8 mouse cellular contexts compared by ENCODE assay signal in genomic region chr14:21750008-21750880, GRCm38 (mm10). TPM values are rescaled to one million over a fixed set of nuclear protein-coding genes. Genes with fewer than 3 reads are reported as not detected.
DNase-seq lines count a peak whose midpoint lies in the region; ATAC-seq and TF ChIP-seq lines count a peak whose summit lies in the region.

TSS of gene Samd8 (plus strand) at chr14:21750531.

- H3K9ac ChIP-seq in embryonic facial prominence, embryonic 14.5 days (ENCODE audit: low read depth, low read length), result peak within 1 kb of the TSS; percentile 85
- peak within 1 kb of the TSS; percentile 95 for H3K9ac ChIP-seq in heart, adult 2 months (ENCODE audit: low read depth, low read length)
- peak within 1 kb of the TSS; percentile 79 for H3K9ac ChIP-seq in limb, embryonic 12.5 days (replicated peaks)
- H3K9ac ChIP-seq in midbrain, embryonic 14.5 days (replicated peaks; ENCODE audit: low read length), result peak within 1 kb of the TSS; percentile 91

- ATAC-seq in embryonic facial prominence, embryonic 14.5 days (ENCODE audit: low read depth), result peak; percentile 83
- ATAC-seq in limb, embryonic 12.5 days (ENCODE audit: insufficient number of reproducible peaks, insufficient read depth, low FRiP score, low TSS enrichment, low read depth), result peak; percentile 79
- peak; percentile 87 for ATAC-seq in midbrain, embryonic 14.5 days (ENCODE audit: low FRiP score, low TSS enrichment)

- whole genome bisulfite sequencing in bone marrow, adult 2 months, result 6% methylated on average over 52 of the region's 52 CpGs
- WGBS in embryonic facial prominence, embryonic 14.5 days, result 7% methylated on average over 45 of the region's 52 CpGs
- WGBS in heart, adult 2 months, result 6% methylated on average over 52 of the region's 52 CpGs
- 7% methylated on average over 52 of the region's 52 CpGs for WGBS in kidney, adult 2 months
- WGBS in limb, embryonic 12.5 days, result 8% methylated on average over 47 of the region's 52 CpGs
- WGBS in midbrain, embryonic 14.5 days, result 7% methylated on average over 52 of the region's 52 CpGs

- TF ChIP-seq EP300 in heart, adult 2 months (IDR thresholded peaks at IDR 0.05; ENCODE audit: insufficient read depth, low read depth, low read length), result no peak

- intact Hi-C loops in heart, adult 2 months (cut with DNase I), result loop anchor here (5.0 to 10.0 kb wide), 2 partner anchors 95 to 248 kb away; partner anchors contain the start of gene Comtd1

- no peaks in the 10 kb centered on the region for H3K36me3 ChIP-seq in embryonic facial prominence, embryonic 14.5 days (ENCODE audit: control insufficient read depth, insufficient read depth, low read length)
- peaks cover 7% of the 10 kb centered on the region for H3K36me3 ChIP-seq in heart, adult 2 months (ENCODE audit: control insufficient read depth, insufficient read depth, low read length)
- no peaks in the 10 kb centered on the region for H3K36me3 ChIP-seq in kidney, adult 2 months (ENCODE audit: control insufficient read depth, insufficient read depth, low read length)
- no peaks in the 10 kb centered on the region for H3K36me3 ChIP-seq in limb, embryonic 12.5 days
- no peaks in the 10 kb centered on the region for H3K36me3 ChIP-seq in midbrain, embryonic 14.5 days (ENCODE audit: control insufficient read depth, insufficient read depth, low read length)

- peak; percentile 68; the same call in 1 of the 2 replicates for TF ChIP-seq POLR2A in bone marrow, adult 2 months (IDR thresholded peaks at IDR 0.05; ENCODE audit: borderline replicate concordance, control insufficient read depth, low read depth, low read length)
- peak; percentile 64 for TF ChIP-seq POLR2A in heart, adult 2 months (IDR thresholded peaks at IDR 0.05; ENCODE audit: insufficient read depth, low read depth, low read length)
- TF ChIP-seq POLR2A in kidney, adult 2 months (IDR thresholded peaks at IDR 0.05; ENCODE audit: low read depth, low read length), result peak; percentile 35

- no peaks in the 10 kb centered on the region for H3K9me3 ChIP-seq in embryonic facial prominence, embryonic 14.5 days (ENCODE audit: control insufficient read depth, low read length)
- no peaks in the 10 kb centered on the region for H3K9me3 ChIP-seq in limb, embryonic 12.5 days
- H3K9me3 ChIP-seq in midbrain, embryonic 14.5 days (ENCODE audit: control insufficient read depth, low read length), result no peaks in the 10 kb centered on the region

- H3K4me3 ChIP-seq in bone marrow, adult 2 months (replicated peaks; ENCODE audit: control insufficient read depth, low read depth, low read length), result peak within 1 kb of the TSS; percentile 83
- peak within 1 kb of the TSS; percentile 99 for H3K4me3 ChIP-seq in embryonic facial prominence, embryonic 14.5 days (ENCODE audit: low read depth, low read length)
- H3K4me3 ChIP-seq in heart, adult 2 months, result peak within 1 kb of the TSS; percentile 80
- H3K4me3 ChIP-seq in kidney, adult 2 months (ENCODE audit: insufficient read depth, low read depth, low read length), result peak within 1 kb of the TSS; percentile 83
- H3K4me3 ChIP-seq in limb, embryonic 12.5 days (replicated peaks), result peak within 1 kb of the TSS; percentile 97
- H3K4me3 ChIP-seq in midbrain, embryonic 14.5 days (replicated peaks; ENCODE audit: low read depth, low read length), result peak within 1 kb of the TSS; percentile 99

- peak within 1 kb of the TSS; percentile 88 for H3K27ac ChIP-seq in bone marrow, adult 2 months (ENCODE audit: control insufficient read depth, insufficient read depth, low read depth, low read length, poor library complexity)
- peak within 1 kb of the TSS; percentile 78 for H3K27ac ChIP-seq in embryonic facial prominence, embryonic 14.5 days (replicated peaks; ENCODE audit: low read depth, low read length)
- H3K27ac ChIP-seq in heart, adult 2 months, result peak within 1 kb of the TSS; percentile 88
- peak within 1 kb of the TSS; percentile 88 for H3K27ac ChIP-seq in kidney, adult 2 months (ENCODE audit: insufficient read depth, low read depth, low read length)
- peak within 1 kb of the TSS; percentile 87 for H3K27ac ChIP-seq in limb, embryonic 12.5 days
- peak within 1 kb of the TSS; percentile 85 for H3K27ac ChIP-seq in midbrain, embryonic 14.5 days (replicated peaks; ENCODE audit: low read depth, low read length)

- peak; percentile 92 for DNase-seq in A20 (ENCODE audit: low read depth, low spot score)
- DNase-seq in embryonic facial prominence, embryonic 14.5 days (ENCODE audit: low spot score), result peak; percentile 91
- DNase-seq in heart, adult 2 months, result peak; percentile 89
- peak; percentile 90 for DNase-seq in kidney, adult 2 months
- DNase-seq in midbrain, embryonic 14.5 days, result peak; percentile 95
- DNase-seq in spleen, adult 12 weeks (ENCODE audit: low spot score), result peak; percentile 61

- H3K27me3 ChIP-seq in embryonic facial prominence, embryonic 14.5 days (replicated peaks; ENCODE audit: control insufficient read depth, insufficient read depth, low read length), result no peaks in the 10 kb centered on the region
- H3K27me3 ChIP-seq in heart, adult 2 months (ENCODE audit: control insufficient read depth, insufficient read depth, low read length), result no peaks in the 10 kb centered on the region
- no peaks in the 10 kb centered on the region for H3K27me3 ChIP-seq in kidney, adult 2 months (replicated peaks; ENCODE audit: control insufficient read depth, insufficient read depth, low read length)
- no peaks in the 10 kb centered on the region for H3K27me3 ChIP-seq in limb, embryonic 12.5 days
- H3K27me3 ChIP-seq in midbrain, embryonic 14.5 days (ENCODE audit: control insufficient read depth, insufficient read depth, low read length), result no peaks in the 10 kb centered on the region

- H3K4me2 ChIP-seq in embryonic facial prominence, embryonic 14.5 days (ENCODE audit: low read depth, low read length), result peak within 1 kb of the TSS; percentile 69
- H3K4me2 ChIP-seq in limb, embryonic 12.5 days, result peak within 1 kb of the TSS; percentile 78
- peak within 1 kb of the TSS; percentile 64 for H3K4me2 ChIP-seq in midbrain, embryonic 14.5 days (ENCODE audit: low read length)

- no peaks in the 10 kb centered on the region; the same call in 1 of the 2 replicates for H3K4me1 ChIP-seq in bone marrow, adult 2 months (ENCODE audit: control insufficient read depth, insufficient read depth, low read length)
- H3K4me1 ChIP-seq in embryonic facial prominence, embryonic 14.5 days (ENCODE audit: control insufficient read depth, insufficient read depth, low read length), result peaks cover 8% of the 10 kb centered on the region; the same call in 1 of the 2 replicates
- peaks cover 2% of the 10 kb centered on the region for H3K4me1 ChIP-seq in heart, adult 2 months (ENCODE audit: control insufficient read depth, insufficient read depth, low read length)
- H3K4me1 ChIP-seq in kidney, adult 2 months (ENCODE audit: control insufficient read depth, insufficient read depth, low read length), result peaks cover 11% of the 10 kb centered on the region; the same call in 1 of the 2 replicates
- peaks cover 18% of the 10 kb centered on the region for H3K4me1 ChIP-seq in limb, embryonic 12.5 days (replicated peaks)
- peaks cover 12% of the 10 kb centered on the region for H3K4me1 ChIP-seq in midbrain, embryonic 14.5 days (ENCODE audit: control insufficient read depth, insufficient read depth, low read length)

- no peak for TF ChIP-seq CTCF in bone marrow, adult 2 months (IDR thresholded peaks at IDR 0.05; ENCODE audit: control insufficient read depth, insufficient read depth, low read length)
- TF ChIP-seq CTCF in heart, adult 2 months (IDR thresholded peaks at IDR 0.05), result no peak
- no peak for TF ChIP-seq CTCF in kidney, adult 2 months (conservative IDR thresholded peaks at IDR 0.05; ENCODE audit: insufficient read depth, insufficient read length, low read depth, low read length)

- peaks cover 4% of the 10 kb centered on the region for H3K79me2 ChIP-seq in heart, adult 2 months (replicated peaks; ENCODE audit: control insufficient read depth, insufficient read depth, low read length)

RNA-seq across cellular contexts. Expression of gene Samd8, which starts in this region (rescaled TPM):
- polyA plus RNA-seq in bone marrow, adult 2 months (2011; ENCODE audit: insufficient read depth, insufficient read length, low replicate concordance, missing spikeins), result 2.8 and 4.4 TPM in 2 replicates
- polyA plus RNA-seq in embryonic facial prominence, embryonic 14.5 days (2014; fragmentation: Nextera tagmentation; extraction: Ambion mirVana), result 11.6 and 13.7 TPM in 2 replicates
- 10 to 100 TPM; 28.8 to 31.6 TPM for total RNA-seq in heart, adult 2 months (2021)
- 10.1 and 18.6 TPM in 2 replicates for polyA plus RNA-seq in heart, adult 2 months (2012; rRNA removed)
- polyA plus RNA-seq in kidney, adult 2 months (2012; rRNA removed), result 21.1 and 23.9 TPM in 2 replicates
- polyA plus RNA-seq in limb, embryonic 12.5 days (2016; fragmentation: Nextera tagmentation; extraction: Ambion mirVana), result 10.4 and 11.7 TPM in 2 replicates
- 23.4 and 28.6 TPM in 2 replicates for polyA plus RNA-seq in midbrain, embryonic 14.5 days (2014; fragmentation: Nextera tagmentation; extraction: Ambion mirVana)

Comparison
In these comparisons a context has a peak if more than half of its experiments do, and no peak if none do; other contexts are left out.
1. Peak in every context shown above with its lines: DNase-seq, ATAC-seq, H3K4me3 ChIP-seq and H3K27ac ChIP-seq.